Mouse (Mus musculus): Measurements from ENCODE around the gene Btbd35f20. TPM values are rescaled to one million over a fixed set of nuclear protein-coding genes. Genes with fewer than 3 reads are reported as not detected.
"Not testable (repeated sequence)": the region's sequence is repeated elsewhere in the genome, so short reads cannot be mapped to it uniquely, and the experiment has no call there.

Gene Btbd35f20
- not detected for total RNA-seq (2021)

DNA sequence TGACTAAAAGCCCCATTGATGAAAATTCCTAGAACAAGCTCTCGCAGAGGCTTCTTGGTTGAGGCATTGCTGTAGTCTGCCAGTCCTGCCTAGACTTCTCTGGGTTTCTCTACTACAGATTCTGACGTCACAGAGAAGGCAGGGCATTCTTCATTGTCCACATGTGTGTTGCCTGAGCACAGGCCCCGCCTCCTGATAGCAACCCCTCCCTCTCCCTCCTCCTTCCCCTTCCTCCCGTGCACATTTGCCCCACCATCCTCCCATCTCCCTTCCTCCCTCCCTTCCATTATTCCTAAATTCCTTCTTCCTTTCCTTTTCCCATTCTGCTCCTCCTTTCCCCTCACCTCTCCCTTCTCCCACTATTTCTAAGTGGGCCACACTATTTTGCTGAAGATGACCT lies at the start of gene Btbd35f20:
Gene Btbd35f20, minus strand, starts transcription at position 101 of the 400 bp plus-strand sequence.
- DNase-seq (ENCODE audit: extremely low spot score in 1 of 2, low spot score in 2 of 2); intact Hi-C loops (cut with DNase I): not testable (repeated sequence)

Other genes with a start within 250 kb of the Btbd35f20 start
- not detected for gene Btbd35f28, start 94.7 kb downstream of the Btbd35f20 start, total RNA-seq (2021)
- gene Btbd35f17, start 79.4 kb upstream of the Btbd35f20 start, total RNA-seq (2021): not detected

All from left cerebral cortex, postnatal 10 days (tissue).